Mouse (Mus musculus): Measurements from ENCODE around the gene Fstl4. TPM values are rescaled to one million over a fixed set of nuclear protein-coding genes. Genes with fewer than 3 reads are reported as not detected.

Fstl4 gene
- polyA plus RNA-seq, 1 experiment from 2014 or later: 2.9 TPM

DNA sequence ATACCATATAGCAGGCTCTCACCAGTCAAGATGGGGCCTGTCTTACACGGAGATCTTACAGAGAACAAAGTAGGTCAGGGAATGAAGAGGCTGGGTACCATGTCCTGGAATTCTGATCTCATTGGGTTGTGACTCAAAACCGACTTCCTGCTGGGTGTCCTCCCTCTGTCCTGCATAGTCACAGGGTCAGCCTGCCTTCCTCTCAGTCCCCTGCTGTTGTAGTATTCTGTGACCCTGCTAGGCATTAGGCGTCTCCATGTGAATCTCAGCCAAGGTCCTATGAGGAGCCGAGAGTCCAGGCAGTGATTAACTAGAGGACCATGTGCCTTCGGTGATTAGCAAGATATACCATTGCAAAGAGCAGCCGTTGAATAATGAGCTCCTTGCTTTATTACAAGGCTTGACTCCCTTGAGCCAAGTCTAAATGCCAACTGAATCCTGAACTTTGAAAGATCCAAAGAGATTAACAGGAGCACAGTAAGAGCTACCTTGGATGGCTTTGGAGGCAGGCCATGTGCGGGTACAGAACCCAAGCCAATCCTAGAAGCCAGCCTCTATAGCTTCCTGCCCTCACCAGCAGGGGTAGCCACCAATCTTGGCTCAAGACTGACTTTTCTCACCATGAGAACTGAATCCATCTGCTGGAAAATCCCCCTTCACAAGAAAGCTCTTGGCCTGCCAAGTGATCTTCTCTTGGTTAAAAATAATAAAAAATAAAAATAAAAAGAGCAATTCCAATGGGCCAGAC is 264.2 kb downstream of the Fstl4 start:
- Histone ChIP-seq H3K36me3 (ENCODE audit: control insufficient read depth, insufficient read depth, low read length) (no peaks in the 10 kb centered on the region), H3K9me3 (ENCODE audit: control insufficient read depth, low read length) (no peaks in the 10 kb centered on the region), H3K27ac (replicated peaks; ENCODE audit: low read depth, low read length) (no peak overlapping the region), H3K27me3 (replicated peaks; ENCODE audit: control insufficient read depth, insufficient read depth, low read length) (no peaks in the 10 kb centered on the region), H3K4me2 (ENCODE audit: low read depth, low read length) (no peak overlapping the region), H3K4me3 (ENCODE audit: low read depth, low read length) (no peak overlapping the region), H3K9ac (ENCODE audit: low read depth, low read length) (no peak overlapping the region), H3K4me1 (ENCODE audit: control insufficient read depth, insufficient read depth, low read length) (no peaks in the 10 kb centered on the region)
- no peak for DNase-seq (ENCODE audit: low spot score)
- WGBS: 80% methylated on average over 7 of the region's 7 CpGs
- no peak for ATAC-seq (ENCODE audit: low read depth)

DNA sequence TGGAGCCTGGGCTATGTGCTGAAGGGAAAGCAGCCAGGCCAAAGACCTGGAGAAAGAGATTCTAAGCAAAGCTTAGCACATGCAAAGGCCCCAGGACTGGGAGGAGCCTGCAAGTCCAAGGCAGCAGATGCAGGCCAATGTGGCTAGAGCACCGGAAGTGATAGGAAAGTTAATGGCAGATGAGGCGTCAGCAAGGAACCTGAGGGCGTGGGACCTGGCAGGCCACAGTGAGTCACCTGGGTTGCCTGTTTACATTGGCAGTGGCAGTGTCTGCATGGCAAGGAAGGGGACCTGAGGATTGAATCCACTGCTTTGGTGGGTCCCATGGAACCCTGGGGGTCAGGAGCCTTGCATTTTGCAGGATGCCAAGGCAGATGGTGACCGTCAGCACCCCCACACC is 267.3 kb downstream of the Fstl4 start:
- Histone ChIP-seq H3K9me3 (ENCODE audit: control insufficient read depth, low read length) (no peaks in the 10 kb centered on the region), H3K36me3 (ENCODE audit: control insufficient read depth, insufficient read depth, low read length) (no peaks in the 10 kb centered on the region), H3K27me3 (replicated peaks; ENCODE audit: control insufficient read depth, insufficient read depth, low read length) (no peaks in the 10 kb centered on the region), H3K4me3 (ENCODE audit: low read depth, low read length) (no peak overlapping the region), H3K4me2 (ENCODE audit: low read depth, low read length) (no peak overlapping the region), H3K27ac (replicated peaks; ENCODE audit: low read depth, low read length) (no peak overlapping the region), H3K4me1 (ENCODE audit: control insufficient read depth, insufficient read depth, low read length) (no peaks in the 10 kb centered on the region), H3K9ac (ENCODE audit: low read depth, low read length) (no peak overlapping the region)
- WGBS: 96% methylated on average over 4 of the region's 4 CpGs
- no peak for DNase-seq (ENCODE audit: low spot score)
- ATAC-seq (ENCODE audit: low read depth): no peak

DNA sequence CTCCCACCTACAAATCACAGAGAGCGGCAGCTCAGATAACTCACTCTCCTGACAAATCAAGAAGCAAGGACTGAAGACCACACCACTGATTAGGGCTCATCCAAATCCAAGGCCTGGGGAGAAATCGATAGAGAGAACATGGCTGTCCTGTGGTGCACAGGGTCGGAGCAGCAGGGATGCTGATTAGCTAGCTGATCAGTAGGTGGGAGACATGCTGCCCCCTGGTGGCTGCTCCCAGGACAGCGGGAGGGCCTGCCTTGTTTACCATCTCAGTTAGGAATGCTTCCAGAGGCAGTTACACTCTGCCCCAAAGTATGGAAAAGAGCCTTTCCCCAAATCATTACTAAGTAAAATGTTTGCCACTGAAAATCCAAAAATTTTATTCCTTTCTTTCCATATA is 267.9 kb downstream of the Fstl4 start:
- DNase-seq (ENCODE audit: low spot score) (peak; percentile 72), ATAC-seq (ENCODE audit: low read depth) (no peak)
- Histone ChIP-seq H3K4me2 (ENCODE audit: low read depth, low read length) (no peak overlapping the region), H3K4me1 (ENCODE audit: control insufficient read depth, insufficient read depth, low read length) (no peaks in the 10 kb centered on the region), H3K9ac (ENCODE audit: low read depth, low read length) (no peak overlapping the region), H3K36me3 (ENCODE audit: control insufficient read depth, insufficient read depth, low read length) (no peaks in the 10 kb centered on the region), H3K4me3 (ENCODE audit: low read depth, low read length) (no peak overlapping the region), H3K9me3 (ENCODE audit: control insufficient read depth, low read length) (no peaks in the 10 kb centered on the region), H3K27me3 (replicated peaks; ENCODE audit: control insufficient read depth, insufficient read depth, low read length) (no peaks in the 10 kb centered on the region), H3K27ac (replicated peaks; ENCODE audit: low read depth, low read length) (no peak overlapping the region)
- WGBS: 23% methylated on average over 4 of the region's 4 CpGs

DNA sequence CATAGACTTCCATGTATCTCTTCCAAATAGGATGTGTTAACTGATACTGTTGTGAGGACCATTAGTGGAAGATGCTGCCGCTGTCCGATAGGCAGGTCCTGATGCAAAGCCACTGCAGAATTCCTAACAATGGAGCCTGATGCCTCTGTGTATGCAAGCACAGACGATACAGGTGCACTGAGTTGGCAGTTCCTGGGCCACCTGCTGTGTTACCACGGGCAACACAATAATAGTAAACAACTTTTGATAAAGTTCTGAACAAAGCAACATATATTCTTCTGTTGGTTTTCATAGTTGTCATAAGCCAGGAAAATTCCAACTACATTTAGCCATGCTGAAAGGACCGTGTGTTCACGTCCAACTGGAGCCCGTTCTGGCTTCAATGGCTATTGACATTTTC is 271.0 kb downstream of the Fstl4 start:
- Histone ChIP-seq H3K27me3 (replicated peaks; ENCODE audit: control insufficient read depth, insufficient read depth, low read length) (no peaks in the 10 kb centered on the region), H3K4me2 (ENCODE audit: low read depth, low read length) (no peak overlapping the region), H3K4me1 (ENCODE audit: control insufficient read depth, insufficient read depth, low read length) (no peaks in the 10 kb centered on the region), H3K9ac (ENCODE audit: low read depth, low read length) (no peak overlapping the region), H3K4me3 (ENCODE audit: low read depth, low read length) (no peak overlapping the region), H3K36me3 (ENCODE audit: control insufficient read depth, insufficient read depth, low read length) (no peaks in the 10 kb centered on the region), H3K27ac (replicated peaks; ENCODE audit: low read depth, low read length) (no peak overlapping the region), H3K9me3 (ENCODE audit: control insufficient read depth, low read length) (no peaks in the 10 kb centered on the region)
- ATAC-seq (ENCODE audit: low read depth): no peak
- no peak for DNase-seq (ENCODE audit: low spot score)
- WGBS: 81% methylated on average over 7 of the region's 7 CpGs

DNA sequence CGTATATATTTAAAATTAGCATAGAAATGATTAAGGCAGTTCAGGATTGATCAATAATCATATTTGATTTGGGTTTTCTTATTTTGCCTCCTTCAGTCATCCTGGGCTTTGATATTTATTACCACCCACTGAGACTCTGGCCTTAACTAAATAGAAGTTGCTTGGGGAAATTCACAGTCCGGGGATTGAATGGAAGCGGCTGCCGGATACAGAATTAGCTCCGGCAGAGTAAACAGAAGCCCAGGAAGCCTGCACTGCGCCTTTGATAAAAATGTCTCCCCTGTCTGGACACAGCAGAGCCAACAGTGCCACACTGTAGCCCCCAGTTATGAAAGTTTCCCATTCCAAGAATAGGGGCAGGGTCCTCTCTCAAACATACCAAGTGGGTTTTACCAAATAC is 282.4 kb downstream of the Fstl4 start:
- H3K27me3 ChIP-seq (replicated peaks; ENCODE audit: control insufficient read depth, insufficient read depth, low read length): no peaks in the 10 kb centered on the region
- H3K27ac ChIP-seq (replicated peaks; ENCODE audit: low read depth, low read length): no peak overlapping the region
- H3K9me3 ChIP-seq (ENCODE audit: control insufficient read depth, low read length): no peaks in the 10 kb centered on the region
- DNase-seq (ENCODE audit: low spot score) (no peak), ATAC-seq (ENCODE audit: low read depth) (no peak)
- H3K4me3 ChIP-seq (ENCODE audit: low read depth, low read length): no peak overlapping the region
- no peak overlapping the region for H3K4me2 ChIP-seq (ENCODE audit: low read depth, low read length)
- no peak overlapping the region for H3K9ac ChIP-seq (ENCODE audit: low read depth, low read length)
- 44% methylated on average over 6 of the region's 6 CpGs for WGBS
- H3K36me3 ChIP-seq (ENCODE audit: control insufficient read depth, insufficient read depth, low read length): no peaks in the 10 kb centered on the region
- no peaks in the 10 kb centered on the region for H3K4me1 ChIP-seq (ENCODE audit: control insufficient read depth, insufficient read depth, low read length)

DNA sequence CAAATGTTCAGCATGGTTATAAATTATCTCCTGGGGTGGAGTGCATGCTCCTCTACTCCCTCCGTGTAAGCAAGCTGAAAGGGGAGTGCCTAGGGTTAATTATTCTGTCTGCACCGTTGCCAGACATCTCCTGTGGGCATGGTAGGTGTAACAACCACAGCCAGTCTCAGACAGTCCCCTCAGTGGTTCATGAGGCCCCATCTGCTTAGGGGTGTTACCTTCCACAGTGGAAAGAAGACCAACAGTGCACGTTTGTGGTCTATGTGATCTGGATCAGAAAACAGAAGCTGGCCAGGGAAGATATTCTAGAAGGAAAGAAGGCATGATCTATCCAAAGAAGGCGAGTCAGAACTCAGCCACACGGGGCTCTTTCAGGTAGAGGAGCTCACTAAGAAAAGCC is 289.7 kb downstream of the Fstl4 start:
- Histone ChIP-seq H3K36me3 (ENCODE audit: control insufficient read depth, insufficient read depth, low read length) (no peaks in the 10 kb centered on the region), H3K9me3 (ENCODE audit: control insufficient read depth, low read length) (no peaks in the 10 kb centered on the region), H3K9ac (ENCODE audit: low read depth, low read length) (no peak overlapping the region), H3K27ac (replicated peaks; ENCODE audit: low read depth, low read length) (no peak overlapping the region), H3K4me1 (ENCODE audit: control insufficient read depth, insufficient read depth, low read length) (peaks cover 5% of the 10 kb centered on the region), H3K4me2 (ENCODE audit: low read depth, low read length) (no peak overlapping the region), H3K4me3 (ENCODE audit: low read depth, low read length) (no peak overlapping the region), H3K27me3 (replicated peaks; ENCODE audit: control insufficient read depth, insufficient read depth, low read length) (no peaks in the 10 kb centered on the region)
- ATAC-seq (ENCODE audit: low read depth): no peak
- WGBS: 57% methylated on average over 5 of the region's 5 CpGs
- no peak for DNase-seq (ENCODE audit: low spot score)

DNA sequence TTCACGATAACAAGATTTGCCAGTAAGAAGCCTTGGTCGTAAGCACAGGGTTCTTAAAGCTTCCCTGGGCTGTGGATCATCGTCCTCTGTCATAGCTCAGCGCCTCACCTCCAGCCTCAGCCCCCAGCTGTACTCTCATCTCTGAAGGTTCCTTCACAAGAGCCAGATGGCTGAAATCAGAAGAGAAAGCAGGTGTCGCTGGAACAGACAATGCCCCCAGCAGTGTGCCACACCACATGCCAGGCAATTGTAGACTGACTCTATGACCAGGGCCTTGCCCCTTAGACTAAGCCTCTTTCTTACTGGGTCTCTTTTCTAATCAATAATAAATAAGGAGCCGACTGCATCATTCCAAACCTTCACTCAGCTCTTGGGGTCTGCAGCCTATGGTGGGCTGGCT is 291.5 kb downstream of the Fstl4 start:
- H3K4me3 ChIP-seq (ENCODE audit: low read depth, low read length): no peak overlapping the region
- ATAC-seq (ENCODE audit: low read depth): no peak

DNA sequence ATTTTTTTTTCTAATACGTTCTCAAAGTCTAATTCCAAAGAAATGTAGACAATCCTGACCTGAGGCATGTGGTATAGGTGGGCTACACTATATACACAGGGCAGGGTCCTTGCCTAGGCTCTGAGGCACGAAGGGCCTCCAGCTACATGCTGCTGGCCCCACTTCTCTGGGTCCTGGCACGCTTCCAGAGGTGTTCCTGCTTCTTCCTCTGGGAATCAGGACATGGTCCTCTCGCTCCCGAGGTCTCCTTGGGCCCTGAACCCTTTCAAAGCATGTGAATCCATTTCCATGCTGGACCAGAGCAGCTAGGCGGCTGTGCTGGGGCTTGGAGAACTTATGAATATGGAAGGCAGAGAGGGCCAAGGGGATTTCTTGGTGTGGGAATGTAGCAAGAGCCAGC is 292.3 kb downstream of the Fstl4 start:
- Histone ChIP-seq H3K4me3 (ENCODE audit: low read depth, low read length) (no peak overlapping the region), H3K9ac (ENCODE audit: low read depth, low read length) (no peak overlapping the region), H3K4me1 (ENCODE audit: control insufficient read depth, insufficient read depth, low read length) (peaks cover 12% of the 10 kb centered on the region), H3K9me3 (ENCODE audit: control insufficient read depth, low read length) (no peaks in the 10 kb centered on the region), H3K27ac (replicated peaks; ENCODE audit: low read depth, low read length) (no peak overlapping the region), H3K4me2 (ENCODE audit: low read depth, low read length) (no peak overlapping the region), H3K27me3 (replicated peaks; ENCODE audit: control insufficient read depth, insufficient read depth, low read length) (no peaks in the 10 kb centered on the region), H3K36me3 (ENCODE audit: control insufficient read depth, insufficient read depth, low read length) (no peaks in the 10 kb centered on the region)
- no peak for DNase-seq (ENCODE audit: low spot score)
- no peak for ATAC-seq (ENCODE audit: low read depth)
- WGBS: 77% methylated on average over 6 of the region's 6 CpGs

More for the DNA sequence above, 291.5 kb downstream of the Fstl4 start:
- H3K9ac ChIP-seq (ENCODE audit: low read depth, low read length): no peak overlapping the region
- H3K4me2 ChIP-seq (ENCODE audit: low read depth, low read length): no peak overlapping the region
- no peak overlapping the region for H3K27ac ChIP-seq (replicated peaks; ENCODE audit: low read depth, low read length)
- peaks cover 8% of the 10 kb centered on the region for H3K4me1 ChIP-seq (ENCODE audit: control insufficient read depth, insufficient read depth, low read length)
- no peaks in the 10 kb centered on the region for H3K9me3 ChIP-seq (ENCODE audit: control insufficient read depth, low read length)
- no peaks in the 10 kb centered on the region for H3K36me3 ChIP-seq (ENCODE audit: control insufficient read depth, insufficient read depth, low read length)
- no peak for DNase-seq (ENCODE audit: low spot score)
- 89% methylated on average over 6 of the region's 6 CpGs for WGBS
- no peaks in the 10 kb centered on the region for H3K27me3 ChIP-seq (replicated peaks; ENCODE audit: control insufficient read depth, insufficient read depth, low read length)

DNA sequence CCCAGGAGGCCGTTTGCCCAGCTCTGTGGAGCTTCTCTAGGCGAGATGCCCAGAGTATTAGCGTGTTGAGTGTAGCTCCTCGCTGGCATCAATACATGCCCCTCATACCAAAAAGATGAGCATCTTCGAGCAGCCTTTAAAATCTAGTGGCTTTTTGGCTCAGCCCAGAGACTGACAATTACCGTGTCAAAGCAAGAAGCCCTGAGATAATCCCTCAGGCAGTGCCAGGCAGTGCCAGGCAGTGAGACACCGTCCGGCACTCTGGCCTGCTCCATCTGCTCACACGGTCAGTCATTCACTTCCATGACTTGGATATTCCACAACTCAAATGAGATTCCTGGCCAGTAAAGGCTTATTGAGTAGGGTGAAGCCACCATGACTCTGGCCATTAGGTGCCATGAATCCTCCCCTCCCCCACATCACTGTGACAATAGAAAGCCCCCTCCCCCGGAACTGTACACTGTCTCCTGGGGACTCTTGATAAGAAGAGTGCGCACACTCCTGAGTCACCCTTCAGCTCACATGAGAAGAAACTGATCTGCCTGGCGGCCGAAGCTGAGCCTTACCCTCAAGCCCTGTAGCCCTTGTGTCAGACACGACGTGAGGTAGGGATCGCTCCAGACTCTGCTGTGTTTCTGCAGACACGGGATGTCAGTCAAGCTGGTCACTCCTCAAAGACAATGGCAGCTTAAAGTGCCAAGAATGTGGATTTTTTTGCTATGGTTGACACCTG is 293.6 kb downstream of the Fstl4 start:
- WGBS: 68% methylated on average over 17 of the region's 17 CpGs
- Histone ChIP-seq H3K9me3 (ENCODE audit: control insufficient read depth, low read length) (no peaks in the 10 kb centered on the region), H3K4me2 (ENCODE audit: low read depth, low read length) (no peak overlapping the region), H3K27me3 (replicated peaks; ENCODE audit: control insufficient read depth, insufficient read depth, low read length) (no peaks in the 10 kb centered on the region), H3K4me1 (ENCODE audit: control insufficient read depth, insufficient read depth, low read length) (peaks cover 12% of the 10 kb centered on the region), H3K27ac (replicated peaks; ENCODE audit: low read depth, low read length) (no peak overlapping the region), H3K36me3 (ENCODE audit: control insufficient read depth, insufficient read depth, low read length) (no peaks in the 10 kb centered on the region), H3K4me3 (ENCODE audit: low read depth, low read length) (no peak overlapping the region), H3K9ac (ENCODE audit: low read depth, low read length) (no peak overlapping the region)
- no peak for ATAC-seq (ENCODE audit: low read depth)
- DNase-seq (ENCODE audit: low spot score): no peak

All from embryonic facial prominence, embryonic 14.5 days (tissue).